ENCODE assay signal across 8 mouse cellular contexts in genomic region chr3:95526622-95527211, GRCm38 (mm10). TPM values are rescaled to one million over a fixed set of nuclear protein-coding genes. Genes with fewer than 3 reads are reported as not detected.
DNase-seq lines count a peak whose midpoint lies in the region; ATAC-seq lines count a peak whose summit lies in the region.

Gene Ctss, plus strand, starts transcription at chr3:95526786.

- no peak within 1 kb of the TSS for H3K4me3 ChIP-seq in limb, embryonic 13.5 days
- H3K4me3 ChIP-seq in limb, embryonic 10.5 days, result no peak within 1 kb of the TSS
- H3K4me3 ChIP-seq in hindbrain, embryonic 13.5 days, result no peak within 1 kb of the TSS
- no peak within 1 kb of the TSS for H3K4me3 ChIP-seq in liver, embryonic 15.5 days (replicated peaks)
- no peak within 1 kb of the TSS for H3K4me3 ChIP-seq in stomach, embryonic 14.5 days (ENCODE audit: low read depth, low read length)

- no peaks in the 10 kb centered on the region for H3K36me3 ChIP-seq in limb, embryonic 13.5 days
- H3K36me3 ChIP-seq in limb, embryonic 10.5 days, result no peaks in the 10 kb centered on the region
- no peaks in the 10 kb centered on the region for H3K36me3 ChIP-seq in hindbrain, embryonic 13.5 days
- no peaks in the 10 kb centered on the region for H3K36me3 ChIP-seq in liver, embryonic 15.5 days (replicated peaks)
- no peaks in the 10 kb centered on the region for H3K36me3 ChIP-seq in stomach, embryonic 14.5 days (ENCODE audit: control insufficient read depth, insufficient read depth, low read length)

- WGBS in limb, embryonic 13.5 days, result 89% methylated on average over 8 of the region's 8 CpGs
- WGBS in limb, embryonic 10.5 days, result 95% methylated on average over 8 of the region's 8 CpGs
- WGBS in hindbrain, embryonic 13.5 days, result 92% methylated on average over 8 of the region's 8 CpGs
- 61% methylated on average over 8 of the region's 8 CpGs for WGBS in liver, embryonic 15.5 days (ENCODE audit: insufficient replicate concordance)
- WGBS in stomach, embryonic 14.5 days, result 87% methylated on average over 8 of the region's 8 CpGs

- no peaks in the 10 kb centered on the region for H3K27me3 ChIP-seq in limb, embryonic 13.5 days
- H3K27me3 ChIP-seq in limb, embryonic 10.5 days (ENCODE audit: low read depth, poor library complexity, severe bottlenecking), result no peaks in the 10 kb centered on the region
- H3K27me3 ChIP-seq in hindbrain, embryonic 13.5 days, result no peaks in the 10 kb centered on the region
- H3K27me3 ChIP-seq in liver, embryonic 15.5 days, result peaks cover 4% of the 10 kb centered on the region; the same call in 1 of the 2 replicates
- H3K27me3 ChIP-seq in stomach, embryonic 14.5 days (ENCODE audit: control insufficient read depth, insufficient read depth, low read length), result no peaks in the 10 kb centered on the region

- H3K4me2 ChIP-seq in limb, embryonic 13.5 days (replicated peaks), result no peak within 1 kb of the TSS
- H3K4me2 ChIP-seq in hindbrain, embryonic 13.5 days, result no peak within 1 kb of the TSS
- H3K4me2 ChIP-seq in liver, embryonic 15.5 days, result peak within 1 kb of the TSS; percentile 29; the same call in 1 of the 2 replicates
- no peak within 1 kb of the TSS for H3K4me2 ChIP-seq in stomach, embryonic 14.5 days (replicated peaks; ENCODE audit: low read depth, low read length)

- no peak within 1 kb of the TSS for H3K27ac ChIP-seq in limb, embryonic 13.5 days
- no peak within 1 kb of the TSS for H3K27ac ChIP-seq in limb, embryonic 10.5 days
- no peak within 1 kb of the TSS for H3K27ac ChIP-seq in hindbrain, embryonic 13.5 days
- peak within 1 kb of the TSS; percentile 7; the same call in 1 of the 2 replicates for H3K27ac ChIP-seq in liver, embryonic 15.5 days (replicated peaks)
- H3K27ac ChIP-seq in stomach, embryonic 14.5 days (ENCODE audit: low read length), result no peak within 1 kb of the TSS

- H3K9me3 ChIP-seq in limb, embryonic 13.5 days, result no peaks in the 10 kb centered on the region
- H3K9me3 ChIP-seq in limb, embryonic 10.5 days (replicated peaks), result no peaks in the 10 kb centered on the region
- no peaks in the 10 kb centered on the region for H3K9me3 ChIP-seq in hindbrain, embryonic 13.5 days
- H3K9me3 ChIP-seq in liver, embryonic 15.5 days (replicated peaks), result no peaks in the 10 kb centered on the region
- no peaks in the 10 kb centered on the region for H3K9me3 ChIP-seq in stomach, embryonic 14.5 days (ENCODE audit: control insufficient read depth, low read depth, low read length)

- H3K9ac ChIP-seq in limb, embryonic 13.5 days, result no peak within 1 kb of the TSS
- H3K9ac ChIP-seq in hindbrain, embryonic 13.5 days, result no peak within 1 kb of the TSS
- H3K9ac ChIP-seq in liver, embryonic 15.5 days, result no peak within 1 kb of the TSS
- no peak within 1 kb of the TSS for H3K9ac ChIP-seq in stomach, embryonic 14.5 days (replicated peaks; ENCODE audit: low read depth, low read length)

- no peak for DNase-seq in limb, embryonic 10.5 days (ENCODE audit: low spot score)
- no peak for DNase-seq in adrenal gland, postnatal 36 days
- DNase-seq in cerebellum, postnatal 14 days, result no peak
- DNase-seq in gastrocnemius, postnatal 10 days, result no peak

- no peak for ATAC-seq in limb, embryonic 13.5 days (ENCODE audit: low FRiP score, low read depth)
- no peak for ATAC-seq in hindbrain, embryonic 13.5 days (ENCODE audit: low FRiP score)
- no peak for ATAC-seq in liver, embryonic 15.5 days (ENCODE audit: insufficient read depth)
- no peak for ATAC-seq in stomach, embryonic 14.5 days (ENCODE audit: insufficient number of reproducible peaks, insufficient read depth, low FRiP score, low read depth)

- H3K4me1 ChIP-seq in limb, embryonic 13.5 days, result peaks cover 4% of the 10 kb centered on the region; the same call in 1 of the 2 replicates
- peaks cover 3% of the 10 kb centered on the region; the same call in 1 of the 2 replicates for H3K4me1 ChIP-seq in limb, embryonic 10.5 days
- no peaks in the 10 kb centered on the region for H3K4me1 ChIP-seq in hindbrain, embryonic 13.5 days (replicated peaks)
- H3K4me1 ChIP-seq in liver, embryonic 15.5 days (replicated peaks), result peaks cover 39% of the 10 kb centered on the region
- H3K4me1 ChIP-seq in stomach, embryonic 14.5 days (ENCODE audit: control insufficient read depth, insufficient read depth, low read length), result no peaks in the 10 kb centered on the region

RNA-seq across cellular contexts. Expression of gene Ctss, which starts in this region (rescaled TPM):
- 12.0 and 14.4 TPM in 2 replicates for polyA plus RNA-seq in limb, embryonic 13.5 days (2015; fragmentation: Nextera tagmentation; extraction: Ambion mirVana)
- polyA plus RNA-seq in limb, embryonic 10.5 days (2016; fragmentation: Nextera tagmentation; extraction: Ambion mirVana), result 1.0 and 3.3 TPM in 2 replicates
- total RNA-seq in adrenal gland, postnatal 36 days (2021), result 10 to 100 TPM; 35.2 to 65.5 TPM
- polyA plus RNA-seq in hindbrain, embryonic 13.5 days (2015; fragmentation: Nextera tagmentation; extraction: Ambion mirVana), result 15.1 and 16.8 TPM in 2 replicates
- polyA plus RNA-seq in liver, embryonic 15.5 days (2015; fragmentation: Nextera tagmentation; extraction: Ambion mirVana), result 34.9 and 37.1 TPM in 2 replicates
- 20.3 and 24.5 TPM in 2 replicates for polyA plus RNA-seq in stomach, embryonic 14.5 days (2014; fragmentation: Nextera tagmentation; extraction: Ambion mirVana)
- total RNA-seq in gastrocnemius, postnatal 10 days (2021), result 1 to 10 TPM; 5.1 to 6.8 TPM

Comparison
In these comparisons a context has a peak if more than half of its experiments do, and no peak if none do; other contexts are left out.
1. RNA of gene Ctss (total RNA-seq): 35.2 to 65.5 TPM in adrenal gland, postnatal 36 days; 5.1 to 6.8 TPM in gastrocnemius, postnatal 10 days; every median in the first group is over 4 times any median in the second.